Mouse (Mus musculus): ENCODE measurements around the gene Hoxc4.

DNA sequence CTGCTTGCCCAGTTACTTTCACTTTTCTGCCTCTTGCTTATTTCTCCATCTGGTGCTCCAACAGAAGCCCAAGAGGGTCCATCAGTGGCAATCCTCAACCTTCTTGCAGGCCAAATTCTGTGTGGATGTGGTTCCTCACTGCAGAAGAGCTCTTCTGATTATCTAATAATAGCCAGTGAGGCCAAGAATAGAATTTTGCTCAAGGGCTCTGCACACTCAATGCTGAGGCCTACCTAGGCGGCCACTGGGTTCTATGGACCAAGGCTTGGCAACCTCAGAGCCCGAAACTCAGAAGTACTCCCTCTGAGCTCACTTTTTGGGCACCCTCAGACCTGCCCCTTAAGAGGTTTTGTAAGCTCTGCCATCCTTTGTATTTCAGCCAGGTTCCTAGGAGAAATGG lies 17.4 kb upstream of the Hoxc4 start:
- no peak for TF ChIP-seq POLR2A (IDR thresholded peaks at IDR 0.05; ENCODE audit: borderline replicate concordance, insufficient read depth, low read length)
- TF ChIP-seq CTCF (IDR thresholded peaks at IDR 0.05; ENCODE audit: borderline replicate concordance, insufficient read depth, low read depth, low read length): no peak

Measured in cerebellum, adult 2 months (tissue).